Mouse (Mus musculus): ENCODE measurements around the gene Gpc5. TPM values are rescaled to one million over a fixed set of nuclear protein-coding genes. Genes with fewer than 3 reads are reported as not detected.

Gpc5 gene
- polyA plus RNA-seq, 1 experiment: 0.36 TPM

DNA sequence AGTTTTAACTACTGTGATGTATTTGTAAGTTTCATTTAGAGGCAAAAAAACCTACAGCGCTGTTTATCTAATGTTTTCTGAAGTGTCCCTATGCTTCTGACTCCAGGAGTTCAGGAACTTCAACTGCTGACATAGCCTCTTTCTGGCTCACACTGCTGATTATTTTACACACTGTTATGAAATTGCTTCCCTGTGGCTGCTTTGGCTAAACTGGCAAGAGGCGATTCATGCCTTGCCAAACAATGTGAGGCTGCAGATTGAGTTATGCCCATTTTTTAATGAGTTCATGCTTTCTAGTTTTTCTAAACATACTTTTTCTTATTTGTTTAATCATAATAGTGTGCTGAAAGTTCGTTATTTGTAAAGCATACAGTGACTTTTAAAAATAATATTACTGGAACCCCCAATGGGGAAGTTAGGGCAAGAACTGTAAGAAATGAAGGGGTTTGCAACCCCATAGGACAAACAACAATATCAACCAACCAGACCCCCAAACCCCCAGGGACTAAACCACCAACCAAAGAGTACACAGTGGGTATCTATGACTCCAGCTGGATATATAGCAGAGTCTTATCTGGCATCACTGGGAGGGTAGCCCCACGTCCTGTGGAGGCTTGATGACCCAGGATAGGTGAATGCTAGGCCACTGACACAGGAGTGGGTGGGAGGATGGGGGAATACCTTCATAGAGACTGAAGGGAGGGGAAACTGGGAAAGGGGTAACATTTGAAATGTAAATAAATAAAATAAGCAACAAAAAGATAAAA, 454.7 kb downstream of the Gpc5 start:
- DNase-seq (ENCODE audit: low read depth): no peak

DNA sequence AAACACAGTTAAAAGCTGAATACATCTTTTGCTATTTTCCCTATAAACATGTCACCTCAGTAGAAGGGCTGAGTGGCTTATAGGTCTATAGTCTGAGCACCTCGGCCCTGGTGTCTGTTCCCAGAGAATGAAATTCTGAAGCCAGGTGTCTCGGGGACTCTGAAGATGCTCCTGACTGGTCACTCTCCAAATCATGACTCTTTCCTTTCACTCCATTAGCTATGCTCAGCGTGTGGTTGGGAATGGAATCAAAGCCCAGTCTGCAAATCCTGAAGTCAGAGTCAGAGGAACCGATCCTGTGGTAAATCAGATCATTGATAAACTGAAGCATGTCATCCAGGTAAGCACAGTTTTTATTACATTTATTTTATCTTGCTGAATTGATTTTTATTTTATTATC, 460.0 kb downstream of the Gpc5 start:
- no peak for DNase-seq (ENCODE audit: low read depth)

DNA sequence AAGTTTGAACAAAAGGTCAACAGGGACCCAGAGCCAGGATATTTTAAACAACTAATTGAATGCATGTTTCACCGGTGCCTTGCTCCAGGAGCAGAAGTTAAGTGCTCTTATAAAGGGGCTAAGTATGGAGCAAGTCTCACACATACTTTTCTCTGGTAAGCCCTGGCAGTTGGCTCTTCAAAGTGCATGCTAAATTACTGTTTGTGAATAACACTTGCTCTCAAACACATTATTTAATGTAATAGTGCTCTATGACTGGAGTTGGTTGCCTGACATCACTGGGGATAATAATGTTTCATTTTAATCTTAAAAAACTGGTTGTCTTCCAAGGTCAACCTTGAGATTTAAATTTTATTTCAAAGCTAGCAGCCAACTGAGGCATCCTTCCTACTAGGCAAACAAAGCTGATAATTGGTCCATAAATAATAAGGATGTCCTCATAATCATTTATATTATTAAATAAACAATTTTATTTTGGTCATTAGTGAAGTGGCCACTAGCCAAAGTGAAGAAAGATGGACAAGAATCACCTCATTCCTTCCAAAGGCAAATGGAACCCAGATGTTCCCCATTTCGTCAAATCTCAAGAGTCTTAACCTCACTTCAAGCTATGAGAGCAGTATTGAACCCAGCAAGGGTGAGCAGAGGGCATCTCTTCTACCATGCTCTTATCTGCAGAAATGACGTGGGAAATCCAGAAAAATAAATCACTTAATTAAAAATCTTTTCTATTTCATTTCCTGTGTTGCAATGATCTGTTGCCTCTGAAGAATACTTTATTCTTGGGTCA, 488.6 kb downstream of the Gpc5 start:
- DNase-seq (ENCODE audit: low read depth): no peak

DNA sequence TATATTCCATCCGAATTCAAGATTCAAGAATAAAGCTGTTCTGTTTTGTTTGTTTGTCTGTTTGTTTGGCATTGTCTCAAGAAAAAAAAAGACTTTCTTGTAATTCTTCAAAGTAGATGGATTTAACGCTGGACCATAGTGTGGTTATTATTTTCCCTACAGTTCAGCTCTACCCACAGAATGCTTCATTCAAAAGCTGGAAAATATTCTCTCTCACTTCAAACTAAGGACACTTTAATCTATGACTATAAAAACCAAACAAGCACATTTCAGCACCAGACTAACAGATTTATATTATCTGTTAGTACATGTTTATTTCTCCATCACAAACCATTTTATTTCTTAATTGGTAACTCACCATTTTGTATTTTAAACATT, 489.2 kb downstream of the Gpc5 start:
- no peak for DNase-seq (ENCODE audit: low read depth)

DNA sequence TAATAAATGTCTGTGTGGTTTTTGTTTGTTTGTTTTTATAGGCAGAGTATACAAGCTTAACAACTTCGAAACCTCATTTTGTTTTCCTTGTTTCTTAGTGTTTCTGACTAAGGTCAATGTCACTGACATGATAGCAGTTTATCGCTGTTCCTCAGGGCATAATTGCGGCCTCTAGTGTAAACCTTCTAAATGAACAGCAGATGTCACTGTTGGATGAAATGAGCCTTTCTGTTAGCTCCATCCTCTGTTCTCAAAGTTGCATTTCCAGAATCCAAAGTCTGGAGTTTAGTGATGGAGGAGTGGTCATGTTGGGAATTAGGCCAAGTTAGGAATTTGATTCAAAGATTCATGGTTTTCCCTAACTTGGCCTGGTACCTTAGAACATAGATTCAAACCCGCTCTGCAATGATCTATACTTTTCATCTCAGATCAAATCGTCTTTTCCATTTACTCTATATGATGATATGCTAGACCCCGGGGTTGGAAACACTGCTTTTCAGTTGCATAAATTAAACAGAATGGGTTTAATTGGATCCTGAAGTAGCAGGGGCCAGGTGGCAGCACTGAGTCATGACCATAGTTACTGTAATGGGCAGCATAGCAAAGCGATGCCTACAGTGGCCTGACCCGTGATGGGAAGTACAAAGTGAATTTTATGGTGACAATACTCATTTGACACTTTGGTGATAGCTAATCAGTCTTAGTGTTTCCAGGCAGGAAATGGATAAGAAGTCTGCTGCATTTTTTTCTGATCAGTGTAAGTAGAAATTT, 508.4 kb downstream of the Gpc5 start:
- DNase-seq (ENCODE audit: low read depth): no peak

DNA sequence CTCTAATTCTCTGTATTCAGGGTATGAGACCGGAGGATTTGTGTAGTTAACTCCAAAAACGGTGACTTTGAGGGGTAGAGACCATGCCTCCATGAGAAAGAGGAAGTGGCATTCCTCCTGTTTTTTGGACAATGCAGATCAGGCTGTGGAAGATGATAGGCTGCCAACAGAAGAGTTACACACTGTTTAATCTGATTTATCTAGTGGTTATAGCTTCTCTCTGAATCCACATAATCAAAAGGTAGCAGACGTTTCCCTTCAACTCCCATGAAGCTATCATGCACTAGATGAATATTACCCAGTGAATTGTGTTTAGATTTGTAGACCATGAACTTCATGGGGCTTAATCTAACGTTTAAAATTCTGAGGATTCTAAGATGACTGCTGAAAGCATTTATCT, 522.1 kb downstream of the Gpc5 start:
- no peak for DNase-seq (ENCODE audit: low read depth)

DNA sequence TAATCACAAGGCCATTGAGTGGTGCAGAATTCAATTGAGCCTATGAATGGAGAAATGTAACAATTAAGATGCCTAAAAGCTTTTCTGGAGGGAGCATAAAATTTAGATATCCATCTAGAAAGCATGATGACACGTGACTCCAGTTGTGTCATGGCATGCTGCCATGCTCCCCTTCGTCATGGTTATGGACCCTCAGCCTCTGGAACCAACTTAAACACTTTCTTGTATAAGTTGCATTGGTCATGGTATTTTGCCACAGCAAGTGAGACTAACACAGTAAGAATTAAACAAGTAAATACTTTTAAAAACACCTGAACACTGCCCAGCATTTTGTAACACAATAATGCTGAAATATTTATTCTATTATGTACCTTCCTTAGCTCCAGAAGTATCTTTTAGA, 524.3 kb downstream of the Gpc5 start:
- DNase-seq (ENCODE audit: low read depth): no peak

DNA sequence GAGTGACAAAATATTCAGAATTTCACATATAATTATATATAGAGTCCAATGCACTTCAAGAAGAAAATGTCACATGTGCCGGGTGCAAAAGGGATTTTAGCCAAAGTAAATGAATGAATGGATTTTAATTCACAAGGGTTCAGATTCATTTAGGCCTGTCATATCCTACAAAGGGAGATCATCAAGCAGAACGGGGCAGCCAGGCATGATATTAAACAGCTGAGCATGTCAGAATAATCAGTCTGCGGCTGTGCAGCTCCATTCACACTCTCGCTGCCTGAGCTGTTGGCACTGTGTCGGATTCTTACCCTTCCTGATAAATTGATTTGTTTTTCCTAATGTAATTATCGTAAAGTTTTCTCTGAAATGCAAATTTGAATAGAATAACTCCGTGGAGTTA, 524.8 kb downstream of the Gpc5 start:
- DNase-seq (ENCODE audit: low read depth): no peak

DNA sequence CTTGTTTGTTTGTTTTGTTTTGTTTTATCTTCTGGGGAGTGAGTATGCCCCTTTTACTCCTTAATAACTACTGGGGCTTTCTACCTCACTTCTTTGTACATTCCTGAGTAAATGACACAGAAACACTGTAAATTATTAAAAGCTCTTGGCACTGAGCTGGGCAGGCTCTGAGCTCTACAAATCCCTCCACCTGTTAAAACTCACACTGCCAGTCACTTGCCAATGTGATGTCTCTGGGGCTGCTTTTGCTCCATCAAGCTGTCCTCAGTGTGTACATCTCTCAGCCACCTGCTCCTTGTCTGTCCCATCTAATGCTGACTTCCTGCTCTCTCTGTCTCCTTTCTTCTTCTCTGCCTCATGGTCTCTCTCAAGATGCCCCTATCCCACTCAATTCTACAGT, 528.5 kb downstream of the Gpc5 start:
- no peak for DNase-seq (ENCODE audit: low read depth)

DNA sequence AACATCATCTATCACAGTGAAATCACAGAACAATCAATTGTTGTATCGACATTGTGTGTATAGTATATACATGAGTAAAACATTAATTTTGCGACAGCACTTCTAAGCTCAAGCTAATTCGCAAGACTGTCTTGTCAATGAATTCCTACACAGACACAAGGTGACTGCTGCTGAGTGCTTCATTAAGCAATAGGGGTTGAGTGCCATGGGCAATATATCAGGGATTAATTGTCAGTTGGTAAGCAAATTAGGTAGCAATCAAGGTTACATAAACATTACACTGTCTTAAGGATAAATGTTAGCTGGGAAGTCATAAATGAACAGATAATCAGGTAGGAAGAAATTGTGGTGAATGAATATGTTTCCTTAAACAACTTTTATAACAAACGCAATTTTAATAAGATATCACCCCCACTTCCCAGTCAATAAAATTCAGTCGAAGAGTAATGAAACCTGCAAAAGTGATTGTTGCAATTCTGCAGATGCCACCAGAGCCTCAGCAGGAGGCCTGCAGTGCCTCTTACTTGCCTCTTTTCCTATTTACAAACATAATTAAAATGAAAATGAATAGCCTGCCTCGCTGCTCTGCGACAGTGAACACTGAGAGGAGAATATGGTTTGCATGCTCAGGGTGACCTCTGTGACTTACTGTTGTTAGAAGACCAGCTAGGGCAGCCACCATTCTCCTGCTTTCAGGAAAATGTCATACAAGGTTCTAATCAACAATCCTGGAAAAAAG, 539.3 kb downstream of the Gpc5 start:
- DNase-seq (ENCODE audit: low read depth): no peak

DNA sequence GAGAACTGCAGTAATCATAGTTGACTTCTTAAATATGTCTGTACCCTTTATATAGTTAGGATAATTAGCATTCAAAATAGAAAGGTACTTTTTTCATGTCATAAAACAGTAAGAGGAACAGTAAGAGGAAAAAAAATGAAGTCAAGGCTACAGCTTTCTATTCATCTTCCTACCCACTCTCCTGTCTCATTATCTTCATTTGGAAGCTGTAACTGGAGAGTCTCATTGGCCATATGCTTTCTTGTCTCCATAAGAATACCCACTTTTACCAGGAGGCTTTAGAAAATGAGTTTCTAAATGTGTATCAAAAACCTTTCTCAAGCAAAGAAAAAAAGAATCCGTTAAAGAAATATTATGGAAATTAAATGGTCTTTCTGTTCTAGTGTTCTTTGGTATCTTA, 541.3 kb downstream of the Gpc5 start:
- no peak for DNase-seq (ENCODE audit: low read depth)

DNA sequence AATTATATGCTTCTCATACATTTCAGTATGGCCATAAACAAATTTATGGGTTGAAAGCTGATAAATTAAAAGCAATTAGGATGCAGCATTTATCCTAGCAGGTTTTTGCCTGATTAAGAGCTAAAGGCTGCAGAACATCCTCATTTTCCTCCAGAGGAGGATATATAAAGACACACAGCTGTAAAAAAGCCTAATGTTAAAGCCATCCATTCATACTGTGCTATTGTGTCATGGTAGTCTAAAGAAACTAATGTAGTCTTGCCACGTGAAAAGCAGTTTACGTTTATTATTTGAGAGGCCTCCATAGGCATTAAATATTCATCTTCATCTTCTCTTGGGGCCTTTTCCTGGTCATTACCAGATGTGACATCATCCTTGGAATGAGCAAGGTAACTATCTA, 587.9 kb downstream of the Gpc5 start:
- no peak for DNase-seq (ENCODE audit: low read depth)

DNA sequence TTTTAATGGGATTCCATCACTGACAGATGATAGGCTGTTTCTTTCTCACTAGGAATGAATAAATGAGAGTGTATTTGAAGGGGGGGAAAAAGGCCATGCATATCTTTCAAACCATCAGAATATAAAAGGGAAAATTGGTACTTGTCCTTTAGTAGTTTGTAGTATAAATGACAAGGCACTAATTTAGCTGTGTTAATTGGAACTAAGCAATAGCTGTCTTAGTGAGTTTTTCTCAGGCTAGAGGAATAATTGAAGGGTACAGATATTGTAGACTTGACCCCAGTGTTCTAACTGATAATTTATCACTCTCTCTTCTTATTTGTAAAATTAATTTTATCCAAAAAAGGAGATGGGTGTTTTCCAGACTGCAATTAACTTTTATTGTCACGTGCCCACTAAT, 654.0 kb downstream of the Gpc5 start:
- no peak for DNase-seq (ENCODE audit: low read depth)

DNA sequence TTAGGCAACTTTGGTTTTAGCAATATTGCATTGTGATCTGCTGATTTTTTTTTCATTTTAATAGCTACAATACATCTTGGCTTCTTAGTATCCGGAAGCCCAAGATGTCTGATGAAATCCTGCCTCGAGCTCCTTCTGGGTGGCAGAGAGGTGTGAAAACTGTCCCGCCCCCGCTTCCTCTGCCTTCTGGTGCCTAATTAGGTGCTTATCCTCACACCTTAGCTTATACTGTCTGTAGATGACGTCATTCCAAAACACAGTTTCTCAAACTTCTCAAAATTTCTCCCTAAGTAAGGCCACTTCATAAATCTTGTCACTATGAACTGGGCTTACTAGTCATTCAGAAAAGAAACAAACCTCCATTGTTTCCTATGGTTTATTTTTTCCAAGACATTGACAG, 668.2 kb downstream of the Gpc5 start:
- DNase-seq (ENCODE audit: low read depth): no peak

DNA sequence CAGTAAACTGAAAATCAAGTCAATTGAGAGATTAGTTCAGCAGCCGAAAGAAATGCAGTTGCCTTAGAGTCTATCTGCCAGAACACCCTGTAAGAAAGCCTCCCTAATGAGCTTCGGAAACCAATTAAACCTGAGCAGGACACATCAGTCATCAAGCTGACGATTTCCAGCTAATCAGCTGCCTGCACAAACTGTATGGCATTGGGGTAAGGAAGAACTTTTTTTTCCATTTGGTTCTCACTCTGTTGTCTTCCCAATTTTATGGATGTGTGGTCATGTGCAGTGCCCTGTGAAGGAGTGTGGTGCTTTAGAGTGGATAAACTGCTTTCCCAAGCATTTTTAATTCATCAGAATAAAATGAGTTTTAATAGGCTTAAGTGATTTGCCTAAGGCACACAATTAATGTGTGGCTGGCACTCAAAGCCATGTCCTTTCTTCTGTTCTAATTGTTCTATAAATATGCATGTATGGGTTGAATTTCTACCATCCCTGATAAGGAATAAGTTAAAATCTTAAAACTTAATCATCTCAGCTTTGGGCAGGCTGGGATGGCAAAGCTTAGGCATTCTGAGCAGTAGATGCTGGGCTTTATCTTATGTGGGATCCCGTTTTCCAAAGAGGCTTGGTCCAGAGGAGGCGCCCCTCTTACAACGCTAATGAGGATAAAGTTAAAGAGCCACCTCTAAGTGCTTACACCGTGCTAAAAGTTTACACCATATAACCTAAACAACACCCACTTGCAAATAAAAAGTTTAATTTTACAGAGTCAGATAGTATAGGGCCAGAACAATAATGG, 687.6 kb downstream of the Gpc5 start:
- DNase-seq (ENCODE audit: low read depth): no peak

DNA sequence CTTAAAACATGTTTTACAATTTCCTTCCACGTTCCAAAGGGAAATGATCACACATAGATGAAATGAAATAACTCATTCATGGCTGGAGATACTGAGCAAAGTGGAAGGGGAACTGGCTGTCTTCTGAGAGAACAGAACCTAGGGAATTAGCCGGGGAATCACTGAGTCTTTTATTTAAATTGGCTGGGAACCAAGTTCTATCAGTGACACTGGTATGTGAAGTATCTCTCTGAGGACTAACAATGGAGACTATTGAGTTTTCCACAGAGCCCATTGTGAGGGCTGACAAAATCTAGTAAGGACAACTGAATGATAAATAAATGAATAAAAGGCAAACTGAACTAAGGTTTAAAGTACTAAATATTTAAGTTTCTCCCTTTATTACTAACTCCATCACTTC, 712.7 kb downstream of the Gpc5 start:
- DNase-seq (ENCODE audit: low read depth): no peak

DNA sequence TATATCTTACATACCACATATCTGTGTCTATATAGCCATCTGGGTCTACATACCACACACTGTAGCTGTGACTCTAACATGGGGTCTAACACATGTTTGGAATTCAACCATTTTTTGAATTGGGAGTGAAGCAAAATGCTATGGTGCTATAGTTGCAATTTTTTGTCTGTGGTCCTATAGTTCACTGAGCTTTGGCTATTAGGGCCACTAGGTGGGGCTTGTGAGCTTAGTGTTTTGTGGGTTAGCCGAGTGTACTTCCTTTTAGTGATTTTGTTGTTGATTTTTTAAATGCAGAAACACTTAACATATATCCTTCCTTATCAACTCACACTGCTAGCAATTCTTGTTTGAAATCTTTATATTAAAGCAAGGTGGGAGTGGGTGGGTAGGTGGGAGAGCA, 727.0 kb downstream of the Gpc5 start:
- DNase-seq (ENCODE audit: low read depth): no peak

DNA sequence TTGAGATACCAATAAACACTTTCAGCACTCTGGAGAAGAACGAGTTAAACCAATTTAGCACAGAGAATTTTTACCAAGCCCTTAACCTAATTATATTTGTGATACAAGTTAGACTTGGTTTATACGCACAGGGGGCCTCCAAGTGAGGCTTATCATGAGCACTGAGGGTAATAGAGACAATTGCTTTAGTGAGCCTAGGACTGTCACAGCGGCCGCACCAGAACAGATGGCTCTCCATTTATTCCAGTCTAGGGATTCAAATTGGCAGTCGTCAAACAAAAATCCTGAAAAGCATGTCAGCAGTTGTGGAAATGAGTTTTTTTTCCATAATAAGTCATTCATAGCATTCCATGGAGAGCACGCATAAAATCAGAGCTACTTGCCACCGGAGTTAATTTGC, 729.6 kb downstream of the Gpc5 start:
- DNase-seq (ENCODE audit: low read depth): no peak

DNA sequence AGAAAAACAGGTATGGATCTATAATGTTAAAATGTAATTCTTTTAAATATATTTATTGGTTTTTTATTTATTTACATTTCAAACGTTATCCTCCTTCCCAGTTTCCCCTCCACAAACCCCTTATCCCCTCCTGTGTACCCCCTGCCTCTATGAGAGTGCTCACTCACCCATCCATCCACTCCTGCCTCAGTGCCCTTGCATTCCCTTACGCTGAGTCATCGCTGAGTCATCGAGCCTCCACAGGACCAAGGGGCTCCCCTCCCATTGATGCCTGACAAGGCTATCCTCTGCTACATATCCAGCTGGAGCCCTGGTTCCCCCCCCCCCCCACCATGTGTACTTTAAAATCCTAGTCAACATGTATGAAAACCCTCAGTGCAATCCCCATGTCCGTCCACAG, 738.5 kb downstream of the Gpc5 start:
- DNase-seq (ENCODE audit: low read depth): no peak

DNA sequence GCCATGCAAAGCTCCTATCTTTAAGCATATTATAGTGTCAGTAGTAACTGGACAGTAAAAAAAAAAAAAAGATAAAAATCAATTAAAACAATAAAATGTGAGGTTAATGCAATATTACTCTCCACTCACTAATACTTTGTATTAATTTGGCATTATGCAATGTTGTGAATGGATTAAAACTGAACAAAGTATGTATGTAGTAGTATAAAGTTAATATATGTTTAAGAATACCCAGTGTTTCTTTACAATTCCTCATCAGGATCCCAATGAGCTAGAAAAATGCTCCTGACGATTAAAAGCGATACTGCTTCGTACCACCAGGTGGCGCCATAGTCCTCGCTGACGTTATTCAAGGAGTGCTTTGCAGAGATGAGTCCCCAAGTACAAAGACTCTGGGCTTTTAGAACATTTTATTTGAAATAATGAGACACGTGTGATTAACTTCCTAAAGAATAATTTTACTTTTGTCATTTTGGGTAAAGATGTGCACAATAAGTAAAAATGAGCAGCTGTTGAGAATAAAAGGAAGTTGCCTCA, 739.3 kb downstream of the Gpc5 start:
- no peak for DNase-seq (ENCODE audit: low read depth)
